Mouse (Mus musculus): ENCODE results near the gene Gm7356. TPM values are rescaled to one million over a fixed set of nuclear protein-coding genes. Genes with fewer than 3 reads are reported as not detected.
"Not testable (repeated sequence)": the region's sequence is repeated elsewhere in the genome, so short reads cannot be mapped to it uniquely, and the experiment has no call there.

The Gm7356 gene
- not detected in 2 replicates for polyA plus RNA-seq (2012; ENCODE audit: insufficient read depth, low replicate concordance)

- not testable (repeated sequence) for H3K9me3 ChIP-seq
These were observed at the start of gene Gm7356 for GRCm38 (mm10) chr17:14003604-14004003. Gm7356 (minus strand) TSS chr17:14003704.

GRCm38 (mm10) chr17:14041880-14042279 lies 38.4 kb upstream of the Gm7356 start:
- not testable (repeated sequence) for H3K4me1 ChIP-seq; H3K4me3 ChIP-seq (replicated peaks); H3K9me3 ChIP-seq; H3K36me3 ChIP-seq (replicated peaks; ENCODE audit: low read length); H3K27me3 ChIP-seq (replicated peaks)

More at GRCm38 (mm10) chr17:14003604-14004003, at the start of gene Gm7356:
- H3K36me3 ChIP-seq (replicated peaks; ENCODE audit: low read length); H3K4me3 ChIP-seq (replicated peaks); H3K27me3 ChIP-seq (replicated peaks); H3K4me1 ChIP-seq: not testable (repeated sequence)

GRCm38 (mm10) chr17:14037012-14037411 lies 33.5 kb upstream of the Gm7356 start:
- not testable (repeated sequence) for H3K9me3 ChIP-seq; H3K27me3 ChIP-seq (replicated peaks); H3K4me3 ChIP-seq (replicated peaks); H3K36me3 ChIP-seq (replicated peaks; ENCODE audit: low read length); H3K4me1 ChIP-seq

- H3K36me3 ChIP-seq (replicated peaks; ENCODE audit: low read length); H3K27me3 ChIP-seq (replicated peaks); H3K4me3 ChIP-seq (replicated peaks); H3K4me1 ChIP-seq; H3K9me3 ChIP-seq: not testable (repeated sequence)
These were observed 32.6 kb upstream of the Gm7356 start for GRCm38 (mm10) chr17:14036113-14036512.

GRCm38 (mm10) chr17:13993425-13993824 lies 10.1 kb downstream of the Gm7356 start:
- H3K9me3 ChIP-seq; H3K4me3 ChIP-seq (replicated peaks); H3K27me3 ChIP-seq (replicated peaks); H3K36me3 ChIP-seq (replicated peaks; ENCODE audit: low read length); H3K4me1 ChIP-seq: not testable (repeated sequence)

GRCm38 (mm10) chr17:13987690-13988089 lies 15.8 kb downstream of the Gm7356 start:
- no peak for TF ChIP-seq FLI1 (IDR thresholded peaks at IDR 0.05; ENCODE audit: low read length)
- no peaks in the 10 kb centered on the region for H3K36me3 ChIP-seq (replicated peaks; ENCODE audit: low read length)
- no peaks in the 10 kb centered on the region for H3K27me3 ChIP-seq (replicated peaks)
- H3K9me3 ChIP-seq = no peaks in the 10 kb centered on the region
- no peaks in the 10 kb centered on the region for H3K4me1 ChIP-seq
- no peak overlapping the region for H3K4me3 ChIP-seq (replicated peaks)

GRCm38 (mm10) chr17:13970796-13971195 lies 32.7 kb downstream of the Gm7356 start:
- not testable (repeated sequence) for H3K36me3 ChIP-seq (replicated peaks; ENCODE audit: low read length); H3K4me1 ChIP-seq; H3K27me3 ChIP-seq (replicated peaks); H3K4me3 ChIP-seq (replicated peaks); H3K9me3 ChIP-seq

- H3K36me3 ChIP-seq (replicated peaks; ENCODE audit: low read length); H3K27me3 ChIP-seq (replicated peaks); H3K4me3 ChIP-seq (replicated peaks); H3K9me3 ChIP-seq; H3K4me1 ChIP-seq: not testable (repeated sequence)
These were observed 33.6 kb downstream of the Gm7356 start for GRCm38 (mm10) chr17:13969917-13970316.

- not testable (repeated sequence) for H3K36me3 ChIP-seq (replicated peaks; ENCODE audit: low read length); H3K9me3 ChIP-seq; H3K4me1 ChIP-seq; H3K27me3 ChIP-seq (replicated peaks); H3K4me3 ChIP-seq (replicated peaks)
These were observed 38.5 kb downstream of the Gm7356 start for GRCm38 (mm10) chr17:13965048-13965447.

- H3K4me3 ChIP-seq (replicated peaks); H3K27me3 ChIP-seq (replicated peaks); H3K36me3 ChIP-seq (replicated peaks; ENCODE audit: low read length); H3K4me1 ChIP-seq; H3K9me3 ChIP-seq: not testable (repeated sequence)
These were observed 41.3 kb downstream of the Gm7356 start for GRCm38 (mm10) chr17:13962245-13962644.

GRCm38 (mm10) chr17:13958129-13958528 lies 45.4 kb downstream of the Gm7356 start:
- not testable (repeated sequence) for H3K36me3 ChIP-seq (replicated peaks; ENCODE audit: low read length); H3K4me3 ChIP-seq (replicated peaks); H3K4me1 ChIP-seq; H3K27me3 ChIP-seq (replicated peaks); H3K9me3 ChIP-seq

GRCm38 (mm10) chr17:13951570-13951969 lies 51.9 kb downstream of the Gm7356 start:
- H3K4me1 ChIP-seq; H3K4me3 ChIP-seq (replicated peaks); H3K9me3 ChIP-seq; H3K36me3 ChIP-seq (replicated peaks; ENCODE audit: low read length); H3K27me3 ChIP-seq (replicated peaks): not testable (repeated sequence)

Other genes with a start within 250 kb of the Gm7356 start
- gene Afdn, start 243.2 kb downstream of the Gm7356 start, polyA plus RNA-seq (2012; ENCODE audit: insufficient read depth, low replicate concordance) = 6.9 and 10.6 TPM in 2 replicates
- gene Tcte2, start 241.9 kb downstream of the Gm7356 start, polyA plus RNA-seq (2012; ENCODE audit: insufficient read depth, low replicate concordance) = not detected in 2 replicates
- gene Gm7168, start 55.3 kb downstream of the Gm7356 start, polyA plus RNA-seq (2012; ENCODE audit: insufficient read depth, low replicate concordance) = not detected in 2 replicates
- gene Gm7358, start 55.8 kb upstream of the Gm7356 start, polyA plus RNA-seq (2012; ENCODE audit: insufficient read depth, low replicate concordance) = 1.1 TPM in 1 of 2 replicates, not detected in the other
- 0.19 TPM in 1 of 2 replicates, not detected in the other for gene Dact2, start 200.6 kb upstream of the Gm7356 start, polyA plus RNA-seq (2012; ENCODE audit: insufficient read depth, low replicate concordance)

All from megakaryocyte, embryonic 14.5 days (primary cell).